Mouse (Mus musculus) embryonic facial prominence, embryonic 10.5 days (tissue): Measurements from ENCODE around the gene Tmem185a. TPM values are rescaled to one million over a fixed set of nuclear protein-coding genes. Genes with fewer than 3 reads are reported as not detected.
"Not testable (repeated sequence)": the region's sequence is repeated elsewhere in the genome, so short reads cannot be mapped to it uniquely, and the experiment has no call there.

Source experiments
- DNase-seq: peaks from one replicate; pipeline ENCODE4 v3.0.0-alpha.2; 2017; ENCODE audit warnings: low spot score
- H3K27ac ChIP-seq: fragments of 300-500 bp; sonication (generic); replicated peaks from 2 replicates; pipeline ENCODE4 v1.5.1; 2016; ENCODE audit warnings: mild to moderate bottlenecking
- H3K27me3 ChIP-seq: fragments of 300-500 bp; sonication (generic); replicated peaks from 2 replicates; pipeline ENCODE4 v1.6.1; 2016; ENCODE audit warnings: low read depth, mild to moderate bottlenecking; ENCODE audit not compliant: poor library complexity, severe bottlenecking
- H3K36me3 ChIP-seq: fragments of 300-500 bp; sonication (generic); replicated peaks from 2 replicates; pipeline ENCODE4 v1.6.1; 2016; ENCODE audit warnings: mild to moderate bottlenecking, moderate library complexity
- H3K4me1 ChIP-seq: fragments of 300-500 bp; sonication (generic); 2 replicates; pipeline ENCODE4 v1.6.1; 2016
- H3K4me3 ChIP-seq: fragments of 300-500 bp; sonication (generic); 2 replicates; pipeline ENCODE4 v1.5.1; 2016; ENCODE audit warnings: mild to moderate bottlenecking, moderate library complexity
- H3K9me3 ChIP-seq: fragments of 300-500 bp; sonication (generic); 2 replicates; pipeline ENCODE4 v1.6.1; 2016; ENCODE audit warnings: mild to moderate bottlenecking
- WGBS: fragments of 180-500 bp; shearing (Covaris S2); methylation state at CpG from one replicate; pipeline ENCODE4 v1.1.7; 2016; 5-methylcytosine and 5-hydroxymethylcytosine counted together
- polyA plus RNA-seq: library from polyadenylated mRNA; unstranded; fragments of >200 nt; fragmentation: Nextera tagmentation; extraction: Ambion mirVana; gene quantifications from 2 replicates; pipeline ENCODE4 v1.2.1, GENCODE M21; 2016

Tmem185a gene
- 35.6 and 37.5 TPM in 2 replicates for polyA plus RNA-seq

DNA sequence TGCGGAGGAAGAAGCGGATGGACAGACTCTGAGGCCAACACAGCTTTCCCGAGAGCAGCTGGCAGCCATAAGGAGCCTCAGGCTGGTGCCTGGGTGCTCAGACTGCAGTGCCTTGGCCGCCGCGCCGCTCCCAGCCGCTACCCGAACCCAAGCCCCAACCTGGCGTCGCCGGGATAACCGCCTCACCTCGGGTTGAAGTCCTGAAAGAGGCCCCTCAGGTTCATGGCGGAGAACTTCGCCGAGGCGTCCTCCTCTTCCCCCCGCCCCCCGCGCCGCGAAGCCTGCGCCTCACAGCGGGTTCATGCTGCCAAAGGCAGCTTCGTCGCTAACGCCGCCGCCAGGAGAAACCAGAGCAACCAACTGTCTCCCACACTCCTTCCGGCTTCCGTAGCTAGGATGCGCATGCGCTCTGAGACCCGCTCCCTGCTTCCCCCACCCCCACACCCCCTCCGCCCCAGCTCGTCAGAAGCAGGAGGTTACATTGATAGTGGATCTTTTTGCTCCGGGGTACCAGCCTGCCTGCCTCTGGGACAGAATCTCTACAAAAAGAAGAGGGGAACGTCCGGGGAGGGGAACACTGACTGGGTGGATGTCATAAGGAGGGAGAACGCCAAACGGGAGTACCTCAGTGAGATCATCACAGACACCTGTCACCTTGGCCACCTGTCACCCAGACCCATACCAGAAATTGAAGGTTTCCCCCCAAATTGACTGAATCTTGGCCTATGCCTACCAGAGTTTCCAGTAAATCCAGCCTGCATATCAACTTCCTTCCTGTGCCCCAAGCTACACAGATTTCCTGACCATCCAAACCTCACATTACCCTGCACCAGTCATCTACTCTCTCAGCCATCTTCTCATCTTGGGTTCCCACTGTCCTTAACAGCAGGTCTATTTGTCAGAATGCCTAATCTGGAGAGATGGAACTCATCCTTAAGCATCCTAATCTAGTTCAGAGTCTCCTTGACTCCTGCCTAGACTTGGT lies at the start of gene Tmem185a:
TSS of gene Tmem185a (minus strand) at position 389 of the 985 bp plus-strand sequence.
- Histone ChIP-seq H3K9me3 (no peaks in the 10 kb centered on the region), H3K4me3 (peak within 1 kb of the TSS; percentile 67), H3K36me3 (no peaks in the 10 kb centered on the region), H3K27ac (peak within 1 kb of the TSS; percentile 86), H3K4me1 (peaks cover 4% of the 10 kb centered on the region; the same call in 1 of the 2 replicates), H3K27me3 (0 out of 2 replicates have a peak, but pooled peaks cover 8% of the 10 kb centered on the region)
- peak; percentile 86 for DNase-seq
- 22% methylated on average over 42 of the region's 42 CpGs for WGBS

DNA sequence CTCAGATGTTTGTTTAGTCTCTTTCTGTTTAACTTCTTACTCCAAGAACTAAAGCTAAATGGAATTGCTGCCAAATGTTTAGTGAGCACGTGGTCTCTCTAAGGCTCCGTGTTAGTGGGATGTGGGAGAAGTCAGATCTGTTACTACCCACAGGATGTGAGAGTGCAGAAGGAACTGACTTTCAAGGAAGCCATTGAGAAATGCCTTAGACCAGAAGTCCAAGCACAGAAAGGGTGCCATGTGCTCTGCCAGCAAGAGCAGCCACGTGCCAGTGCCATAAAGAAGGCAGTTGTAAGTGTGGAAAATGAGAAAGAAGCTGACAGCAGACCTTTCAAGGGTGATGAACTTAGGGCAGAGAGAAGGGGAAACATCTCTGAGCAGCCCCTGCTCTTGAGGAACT lies 37.4 kb upstream of the Tmem185a start:
- not testable (repeated sequence) for H3K9me3 ChIP-seq, DNase-seq, H3K4me1 ChIP-seq, H3K4me3 ChIP-seq, H3K36me3 ChIP-seq, H3K27ac ChIP-seq, H3K27me3 ChIP-seq
- 84% methylated on average over 3 of the region's 3 CpGs for WGBS

DNA sequence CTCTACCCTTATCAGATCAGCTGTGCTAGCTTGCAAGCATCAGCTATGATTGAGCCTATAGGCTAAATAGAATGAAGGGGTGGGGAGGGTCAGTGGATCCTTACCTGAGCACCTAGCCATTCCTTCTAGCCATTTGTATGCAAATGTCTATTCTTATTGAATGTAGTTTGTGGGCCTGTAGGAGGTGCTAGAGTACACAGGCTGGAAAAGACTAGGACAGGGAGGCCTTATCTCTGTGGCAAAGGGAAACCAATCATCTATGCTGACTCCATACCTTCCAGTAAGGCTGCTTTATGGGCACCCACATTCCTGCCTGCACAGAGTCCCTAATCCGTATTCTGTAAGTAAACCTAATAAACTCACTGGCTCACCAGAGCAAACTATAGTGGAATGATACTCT lies 10.3 kb upstream of the Tmem185a start:
- H3K9me3 ChIP-seq, H3K4me3 ChIP-seq, H3K36me3 ChIP-seq, H3K27ac ChIP-seq, H3K4me1 ChIP-seq, H3K27me3 ChIP-seq, DNase-seq: not testable (repeated sequence)
- WGBS = no CpG with 5 or more reads among the region's 1 CpGs

DNA sequence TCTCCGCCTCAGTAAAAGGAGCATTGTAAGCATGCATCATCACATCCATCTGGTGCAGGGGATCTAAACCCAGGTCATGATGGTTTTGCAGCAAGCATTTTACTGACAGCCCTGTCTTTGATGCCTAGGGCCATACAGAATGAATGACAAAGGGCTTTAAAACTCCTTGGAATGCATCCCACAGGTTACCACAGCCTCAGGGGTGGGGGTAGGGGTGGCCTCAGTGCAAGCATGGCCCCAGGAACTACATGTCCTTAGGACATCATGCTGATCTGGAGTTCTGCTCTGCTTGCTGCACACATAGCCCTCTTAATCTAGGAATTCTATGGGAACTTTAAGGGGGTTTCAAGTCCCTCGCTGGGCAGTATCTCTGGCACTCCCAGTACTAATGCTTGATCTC lies 5.2 kb upstream of the Tmem185a start:
- WGBS = 46% methylated on average over 2 of the region's 2 CpGs
- H3K27ac ChIP-seq = no peak overlapping the region
- H3K9me3 ChIP-seq = no peaks in the 10 kb centered on the region
- no peaks in the 10 kb centered on the region for H3K36me3 ChIP-seq
- 0 out of 2 replicates have a peak, but pooled peaks cover 2% of the 10 kb centered on the region for H3K27me3 ChIP-seq
- no peaks in the 10 kb centered on the region for H3K4me1 ChIP-seq
- no peak overlapping the region for H3K4me3 ChIP-seq
- DNase-seq = no peak

DNA sequence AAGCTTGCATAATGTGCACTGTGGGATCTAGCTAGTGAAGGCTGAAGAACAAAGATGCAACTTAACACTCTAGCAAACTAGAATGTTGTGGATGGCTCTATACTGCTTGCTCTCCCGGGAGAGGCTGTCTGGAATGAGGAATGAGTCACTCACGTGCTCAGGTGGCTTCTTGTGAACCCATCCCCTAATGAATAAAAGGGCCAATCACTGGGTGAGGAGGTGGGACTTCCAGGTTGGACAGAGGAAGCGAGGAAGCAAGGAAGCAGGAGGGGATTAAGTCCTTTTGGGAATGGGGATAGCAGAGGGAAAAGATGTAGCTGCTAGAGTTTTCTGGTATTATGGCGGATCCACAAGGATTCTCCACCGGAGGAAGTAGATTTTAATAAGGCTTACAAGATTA lies 1.7 kb upstream of the Tmem185a start:
- WGBS = 65% methylated on average over 5 of the region's 5 CpGs
- peaks cover 4% of the 10 kb centered on the region; the same call in 1 of the 2 replicates for H3K4me1 ChIP-seq
- H3K27me3 ChIP-seq = 0 out of 2 replicates have a peak, but pooled peaks cover 8% of the 10 kb centered on the region
- no peaks in the 10 kb centered on the region for H3K9me3 ChIP-seq
- no peak overlapping the region for H3K27ac ChIP-seq
- no peak for DNase-seq
- H3K4me3 ChIP-seq = no peak overlapping the region
- no peaks in the 10 kb centered on the region for H3K36me3 ChIP-seq

DNA sequence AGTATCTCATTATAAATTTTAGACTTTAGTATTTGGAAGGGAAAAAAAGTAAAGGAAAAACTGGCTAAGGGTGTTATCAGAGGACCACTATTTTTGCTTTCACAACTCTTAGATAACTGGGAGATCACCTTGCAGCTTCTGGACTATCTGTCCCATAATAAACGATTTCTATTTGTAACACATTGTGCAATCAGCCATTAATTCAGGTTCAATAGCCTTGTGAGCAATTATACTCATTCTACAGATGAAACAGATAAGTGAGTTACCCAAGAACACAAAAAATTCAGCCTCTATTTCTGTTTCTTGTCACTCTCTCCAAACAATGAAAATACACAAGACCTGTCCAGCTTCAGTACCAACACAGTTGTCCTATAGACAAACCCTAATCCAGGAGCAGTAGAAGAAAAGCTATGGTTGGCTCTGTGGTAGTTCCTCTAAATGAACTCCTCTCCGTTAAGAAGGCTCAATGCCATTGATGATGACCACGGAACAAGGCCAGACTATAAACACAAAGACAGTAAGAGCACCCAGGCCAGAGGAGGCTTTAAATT lies 1.7 kb downstream of the Tmem185a start:
- no peak overlapping the region; the same call in 1 of the 2 replicates for H3K4me3 ChIP-seq
- peaks cover 4% of the 10 kb centered on the region; the same call in 1 of the 2 replicates for H3K4me1 ChIP-seq
- no peaks in the 10 kb centered on the region for H3K36me3 ChIP-seq
- H3K27ac ChIP-seq = no peak overlapping the region
- DNase-seq = no peak
- no peaks in the 10 kb centered on the region for H3K9me3 ChIP-seq
- WGBS = 76% methylated on average over 3 of the region's 3 CpGs
- H3K27me3 ChIP-seq = 0 out of 2 replicates have a peak, but pooled peaks cover 8% of the 10 kb centered on the region

DNA sequence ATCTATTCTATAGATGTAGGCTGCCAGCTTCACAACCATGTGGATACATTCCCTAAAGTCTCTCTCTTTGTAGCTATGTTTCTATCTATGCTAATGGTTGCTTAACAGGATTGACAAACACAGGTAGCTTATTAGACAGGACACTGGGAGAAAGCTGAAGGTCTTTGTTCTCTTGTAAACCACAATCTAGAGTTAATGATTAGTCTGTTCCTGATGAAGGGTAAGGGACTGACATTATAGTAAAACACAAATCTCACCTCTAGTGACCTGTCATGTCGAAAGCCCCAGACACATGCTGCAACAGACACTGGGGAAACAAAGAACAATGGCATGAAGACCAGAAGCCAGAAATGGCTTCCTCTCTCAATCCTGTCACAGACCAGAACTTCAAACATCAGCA lies 10.1 kb downstream of the Tmem185a start:
- 66% methylated on average over 1 of the region's 1 CpGs for WGBS
- Histone ChIP-seq H3K27ac (no peak overlapping the region), H3K27me3 (no peaks in the 10 kb centered on the region), H3K4me1 (no peaks in the 10 kb centered on the region), H3K4me3 (no peak overlapping the region), H3K36me3 (peaks cover 6% of the 10 kb centered on the region), H3K9me3 (no peaks in the 10 kb centered on the region)
- DNase-seq = no peak

DNA sequence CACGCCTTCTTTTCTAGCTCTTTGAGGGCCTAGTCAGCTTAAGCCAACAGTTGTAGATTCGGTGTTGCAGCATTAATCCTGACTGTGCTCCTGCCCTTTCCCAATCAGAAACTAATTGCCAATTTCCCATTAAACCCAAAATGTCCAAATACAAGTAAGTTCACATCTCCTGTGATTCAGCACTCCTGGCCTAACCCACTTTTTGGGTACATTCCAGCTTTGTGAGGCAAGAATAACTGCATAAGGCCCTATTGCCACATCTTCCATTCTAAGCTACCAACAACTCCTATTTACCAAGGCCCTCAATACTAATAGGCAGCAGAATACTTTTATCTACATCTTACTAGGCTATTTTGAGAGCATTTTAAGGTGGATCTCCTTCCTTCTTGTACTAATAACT lies 11.5 kb downstream of the Tmem185a start:
- 90% methylated on average over 2 of the region's 2 CpGs for WGBS
- H3K4me1 ChIP-seq = no peaks in the 10 kb centered on the region
- peaks cover 20% of the 10 kb centered on the region for H3K36me3 ChIP-seq
- H3K27ac ChIP-seq = no peak overlapping the region
- no peaks in the 10 kb centered on the region for H3K27me3 ChIP-seq
- no peak overlapping the region for H3K4me3 ChIP-seq
- H3K9me3 ChIP-seq = no peaks in the 10 kb centered on the region
- no peak for DNase-seq

DNA sequence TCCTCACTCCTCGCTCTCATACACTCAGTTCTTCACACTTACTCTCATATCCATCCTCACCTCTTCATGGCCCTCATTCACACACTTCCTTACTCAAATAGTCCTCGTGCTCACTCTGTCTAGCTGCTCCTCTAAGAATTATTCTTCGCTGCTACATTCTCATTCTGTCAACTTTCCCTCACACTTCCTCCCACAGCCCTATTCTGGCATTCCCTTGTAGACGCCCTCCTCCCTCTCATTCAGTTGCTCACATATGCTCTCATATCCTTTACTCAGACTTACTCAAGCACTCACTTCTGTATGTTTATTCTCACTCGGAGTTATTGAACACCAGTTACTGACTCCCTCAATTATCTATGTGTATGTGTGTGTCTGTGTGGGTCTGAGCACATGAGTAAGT lies 13.4 kb downstream of the Tmem185a start:
- Histone ChIP-seq H3K27me3 (no peaks in the 10 kb centered on the region), H3K9me3 (no peaks in the 10 kb centered on the region), H3K36me3 (peaks cover 28% of the 10 kb centered on the region), H3K4me1 (no peaks in the 10 kb centered on the region), H3K4me3 (no peak overlapping the region), H3K27ac (no peak overlapping the region)
- DNase-seq = no peak
- 88% methylated on average over 5 of the region's 5 CpGs for WGBS

DNA sequence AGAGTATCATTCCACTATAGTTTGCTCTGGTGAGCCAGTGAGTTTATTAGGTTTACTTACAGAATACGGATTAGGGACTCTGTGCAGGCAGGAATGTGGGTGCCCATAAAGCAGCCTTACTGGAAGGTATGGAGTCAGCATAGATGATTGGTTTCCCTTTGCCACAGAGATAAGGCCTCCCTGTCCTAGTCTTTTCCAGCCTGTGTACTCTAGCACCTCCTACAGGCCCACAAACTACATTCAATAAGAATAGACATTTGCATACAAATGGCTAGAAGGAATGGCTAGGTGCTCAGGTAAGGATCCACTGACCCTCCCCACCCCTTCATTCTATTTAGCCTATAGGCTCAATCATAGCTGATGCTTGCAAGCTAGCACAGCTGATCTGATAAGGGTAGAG lies 24.6 kb downstream of the Tmem185a start:
- H3K27ac ChIP-seq, H3K27me3 ChIP-seq, H3K4me3 ChIP-seq, H3K9me3 ChIP-seq, H3K36me3 ChIP-seq, DNase-seq, H3K4me1 ChIP-seq: not testable (repeated sequence)
- no CpG with 5 or more reads among the region's 1 CpGs for WGBS

DNA sequence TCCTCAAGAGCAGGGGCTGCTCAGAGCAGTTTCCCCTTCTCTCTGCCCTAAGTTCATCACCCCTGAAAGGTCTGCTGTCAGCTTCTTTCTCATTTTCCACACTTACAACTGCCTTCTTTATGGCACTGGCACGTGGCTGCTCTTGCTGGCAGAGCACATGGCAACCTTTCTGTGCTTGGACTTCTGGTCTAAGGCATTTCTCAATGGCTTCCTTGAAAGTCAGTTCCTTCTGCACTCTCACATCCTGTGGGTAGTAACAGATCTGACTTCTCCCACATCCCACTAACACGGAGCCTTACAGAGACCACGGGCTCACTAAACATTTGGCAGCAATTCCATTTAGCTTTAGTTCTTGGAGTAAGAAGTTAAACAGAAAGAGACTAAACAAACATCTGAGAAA lies 51.5 kb downstream of the Tmem185a start:
- H3K4me1 ChIP-seq, H3K27me3 ChIP-seq, H3K36me3 ChIP-seq, H3K4me3 ChIP-seq, H3K27ac ChIP-seq, H3K9me3 ChIP-seq, DNase-seq: not testable (repeated sequence)
- WGBS = 90% methylated on average over 3 of the region's 3 CpGs
